Mouse (Mus musculus) midbrain, embryonic 16.5 days (tissue): ENCODE measurements around the gene Rsrc2. TPM values are rescaled to one million over a fixed set of nuclear protein-coding genes. Genes with fewer than 3 reads are reported as not detected.
"Not testable (repeated sequence)": the region's sequence is repeated elsewhere in the genome, so short reads cannot be mapped to it uniquely, and the experiment has no call there.

Source experiments
- ATAC-seq: fragments of 200-750 bp; cut with Nextera tagmentation; 2 replicates; pipeline ENCODE4 v1.8.0; 2017; ENCODE audit warnings: moderate TSS enrichment
- H3K27ac ChIP-seq: fragments of 300-500 bp; sonication (generic); 2 replicates; pipeline ENCODE4 v1.5.1; 2014; ENCODE audit warnings: mild to moderate bottlenecking, low read length, mixed read lengths
- H3K27me3 ChIP-seq: fragments of 300-500 bp; sonication (generic); 2 replicates; pipeline ENCODE4 v1.6.1; 2014; ENCODE audit warnings: low read depth, low read length, mixed read lengths; ENCODE audit not compliant: control insufficient read depth, insufficient read depth
- H3K36me3 ChIP-seq: fragments of 300-500 bp; sonication (generic); 2 replicates; pipeline ENCODE4 v1.6.1; 2014; ENCODE audit warnings: mild to moderate bottlenecking, low read length, moderate library complexity, mixed read lengths; ENCODE audit not compliant: control insufficient read depth, insufficient read depth
- H3K4me1 ChIP-seq: fragments of 300-500 bp; sonication (generic); 2 replicates; pipeline ENCODE4 v1.6.1; 2014; ENCODE audit warnings: mild to moderate bottlenecking, low read length, mixed read lengths; ENCODE audit not compliant: control insufficient read depth, insufficient read depth
- H3K4me2 ChIP-seq: fragments of 300-500 bp; sonication (generic); 2 replicates; pipeline ENCODE4 v1.6.1; 2014; ENCODE audit warnings: mild to moderate bottlenecking, low read length, mixed read lengths
- H3K4me3 ChIP-seq: fragments of 300-500 bp; sonication (generic); 2 replicates; pipeline ENCODE4 v1.5.1; 2014; ENCODE audit warnings: low read depth, mild to moderate bottlenecking, low read length, moderate library complexity, mixed read lengths
- H3K9ac ChIP-seq: fragments of 300-500 bp; sonication (generic); 2 replicates; pipeline ENCODE4 v1.6.1; 2014; ENCODE audit warnings: low read depth, low read length, mixed read lengths
- H3K9me3 ChIP-seq: fragments of 300-500 bp; sonication (generic); replicated peaks from 2 replicates; pipeline ENCODE4 v1.6.1; 2014; ENCODE audit warnings: mild to moderate bottlenecking, low read length, mixed read lengths; ENCODE audit not compliant: control insufficient read depth, poor library complexity, severe bottlenecking
- WGBS: fragments of 180-500 bp; shearing (Covaris S2); extraction: QIAGEN DNeasy Blood & Tissue Kit; methylation state at CpG from one replicate; pipeline ENCODE4 v1.1.7; 2014; 5-methylcytosine and 5-hydroxymethylcytosine counted together
- polyA plus RNA-seq: library from polyadenylated mRNA; unstranded; fragments of >200 nt; fragmentation: Nextera tagmentation; extraction: Ambion mirVana; gene quantifications from 2 replicates; pipeline ENCODE4 v1.2.1, GENCODE M21; 2015

Rsrc2 gene
- polyA plus RNA-seq, 1 experiment from 2014 or later = 124 TPM

DNA sequence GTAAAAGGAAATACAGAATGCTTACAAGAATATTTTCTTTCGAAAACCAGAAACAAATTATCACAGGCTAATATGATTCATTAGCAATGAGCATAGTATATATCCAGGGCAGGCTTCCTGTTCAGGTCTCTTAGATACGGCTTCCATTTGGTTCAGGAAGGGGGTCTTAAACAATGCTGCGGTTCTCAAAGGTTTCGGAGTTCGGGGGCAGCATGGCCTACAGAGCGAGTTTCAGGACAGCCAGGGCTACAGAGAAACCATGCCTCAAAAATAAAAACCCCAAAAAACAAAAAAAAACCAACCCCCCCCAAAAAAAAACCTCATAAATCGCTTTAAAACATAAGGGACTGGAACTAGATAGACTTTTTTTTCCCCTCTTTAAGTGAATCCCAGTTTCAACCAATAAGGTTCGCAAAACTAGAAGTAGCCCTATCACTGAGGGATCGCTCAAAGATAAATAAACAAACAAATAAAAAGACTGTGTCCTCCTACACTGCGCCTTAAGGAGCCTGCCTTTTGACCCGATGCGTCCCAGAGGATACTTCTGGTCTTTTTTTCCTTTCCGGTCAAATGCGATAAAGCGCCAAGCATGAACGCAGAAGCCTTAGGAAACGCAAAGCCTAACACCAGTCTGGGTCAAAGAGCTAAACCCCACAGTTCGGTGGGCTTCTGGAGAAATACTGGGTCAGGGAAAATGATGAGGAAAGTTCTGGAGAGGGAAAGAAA lies 712 bp downstream of the Rsrc2 start:
- Histone ChIP-seq H3K9me3 (no peaks in the 10 kb centered on the region), H3K4me1 (peaks cover 28% of the 10 kb centered on the region), H3K36me3 (peaks cover 9% of the 10 kb centered on the region), H3K27me3 (no peaks in the 10 kb centered on the region), H3K4me2 (peak overlapping the region; percentile 68), H3K9ac (peak overlapping the region; percentile 84), H3K4me3 (peak overlapping the region; percentile 76), H3K27ac (peak overlapping the region; percentile 98)
- under 1% methylated on average over 18 of the region's 18 CpGs for WGBS
- ATAC-seq = peak; percentile 2; the same call in 1 of the 2 replicates

DNA sequence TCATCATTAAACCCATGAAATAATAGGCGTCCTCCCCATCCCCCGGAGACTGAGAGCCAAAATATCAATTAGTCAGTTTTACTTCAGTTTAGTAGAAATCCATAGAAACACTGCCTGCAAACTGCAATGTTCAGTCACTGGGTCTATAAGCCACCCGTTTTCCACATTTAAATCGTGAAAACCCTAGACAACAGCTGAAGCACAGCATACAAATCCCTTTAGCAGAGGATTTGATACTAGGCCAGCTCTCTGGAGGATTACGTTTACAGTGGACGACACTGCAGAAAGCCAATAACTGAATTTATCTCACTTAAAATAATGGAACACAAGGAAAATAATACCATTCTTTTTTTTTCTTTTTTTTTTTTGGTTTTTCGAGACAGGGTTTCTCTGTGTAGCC lies 1.6 kb downstream of the Rsrc2 start:
- peak overlapping the region; percentile 68 for H3K4me2 ChIP-seq
- no peaks in the 10 kb centered on the region for H3K9me3 ChIP-seq
- peak overlapping the region; percentile 4 for H3K9ac ChIP-seq
- peaks cover 28% of the 10 kb centered on the region for H3K4me1 ChIP-seq
- 24% methylated on average over 7 of the region's 7 CpGs for WGBS
- H3K36me3 ChIP-seq = peaks cover 15% of the 10 kb centered on the region
- no peak for ATAC-seq
- H3K4me3 ChIP-seq = peak overlapping the region; percentile 76
- H3K27me3 ChIP-seq = no peaks in the 10 kb centered on the region
- no peak overlapping the region for H3K27ac ChIP-seq

DNA sequence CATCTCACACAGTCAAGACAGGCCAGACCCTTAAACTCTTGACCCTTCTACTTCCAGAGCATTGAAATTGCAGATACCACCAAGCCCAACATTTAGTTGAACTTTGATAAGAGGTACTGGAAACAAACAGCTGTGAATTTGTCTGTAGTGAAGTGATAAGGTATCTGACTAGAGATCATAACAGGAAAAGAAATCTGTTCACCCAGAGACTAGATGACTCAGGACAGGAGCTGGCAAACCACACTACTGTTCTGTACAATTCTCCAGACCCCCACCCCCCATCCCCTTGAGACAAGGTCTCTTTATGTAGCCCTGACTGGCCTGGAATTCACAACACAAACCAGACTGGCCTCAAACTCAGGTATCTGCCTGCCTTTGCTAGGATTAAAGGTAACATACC lies 3.0 kb downstream of the Rsrc2 start:
- Histone ChIP-seq H3K4me2 (peak overlapping the region; percentile 42), H3K4me1 (peaks cover 28% of the 10 kb centered on the region), H3K9me3 (no peaks in the 10 kb centered on the region), H3K36me3 (peaks cover 16% of the 10 kb centered on the region), H3K9ac (0 out of 2 replicates have a peak overlapping the region, but pooled peaks have one; percentile 10), H3K27ac (no peak overlapping the region), H3K4me3 (peak overlapping the region; percentile 12; the same call in 1 of the 2 replicates), H3K27me3 (no peaks in the 10 kb centered on the region)
- no peak for ATAC-seq

DNA sequence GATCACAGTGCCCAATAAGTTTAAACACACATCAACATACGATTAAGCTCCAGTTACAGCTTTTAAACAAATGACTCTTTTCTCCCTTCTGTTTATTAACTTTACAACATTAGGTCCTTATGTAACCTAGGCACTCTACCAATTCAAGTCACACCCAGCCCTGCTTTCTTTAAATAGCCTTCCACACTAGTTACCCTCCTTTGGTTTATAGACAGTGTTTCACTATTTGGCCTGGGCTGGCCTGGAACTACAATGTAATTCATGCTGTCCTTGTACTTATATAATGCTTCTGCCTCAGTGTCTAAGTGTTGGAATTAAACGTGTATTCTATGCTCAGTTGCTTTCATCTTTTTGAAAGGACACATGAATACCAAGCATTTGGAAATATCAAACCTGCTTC lies 4.9 kb downstream of the Rsrc2 start:
- no peak overlapping the region for H3K27ac ChIP-seq
- no peaks in the 10 kb centered on the region for H3K9me3 ChIP-seq
- H3K36me3 ChIP-seq = peaks cover 28% of the 10 kb centered on the region
- H3K4me1 ChIP-seq = peaks cover 25% of the 10 kb centered on the region
- no peak overlapping the region for H3K4me3 ChIP-seq
- H3K9ac ChIP-seq = no peak overlapping the region
- WGBS = 91% methylated on average over 2 of the region's 2 CpGs
- no peak for ATAC-seq
- H3K4me2 ChIP-seq = no peak overlapping the region
- H3K27me3 ChIP-seq = no peaks in the 10 kb centered on the region

DNA sequence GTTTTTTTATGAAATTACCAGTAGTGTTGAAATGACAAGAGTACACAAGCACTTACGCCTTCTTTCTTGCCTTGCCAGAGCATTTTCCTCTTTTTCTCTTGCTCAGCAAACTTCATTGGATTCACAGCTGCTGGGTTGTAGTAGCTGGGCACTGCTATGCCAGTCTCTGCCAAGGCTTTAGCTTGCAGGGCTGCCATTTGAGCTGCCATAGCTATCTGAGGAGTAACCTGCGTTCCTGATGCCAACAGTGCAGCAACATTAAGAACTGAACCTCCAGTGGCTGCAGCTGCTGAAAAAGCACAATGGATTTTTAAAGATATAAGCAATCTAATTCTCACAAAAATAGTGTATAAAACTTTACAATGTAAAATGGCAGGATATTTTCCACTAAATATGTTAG lies 18.2 kb downstream of the Rsrc2 start:
- no peaks in the 10 kb centered on the region for H3K27me3 ChIP-seq
- H3K36me3 ChIP-seq = peaks cover 43% of the 10 kb centered on the region
- ATAC-seq = no peak
- no peaks in the 10 kb centered on the region for H3K9me3 ChIP-seq
- no peaks in the 10 kb centered on the region for H3K4me1 ChIP-seq
- no peak overlapping the region for H3K4me3 ChIP-seq
- WGBS = 99% methylated on average over 2 of the region's 2 CpGs
- H3K27ac ChIP-seq = no peak overlapping the region
- no peak overlapping the region for H3K4me2 ChIP-seq
- no peak overlapping the region for H3K9ac ChIP-seq

DNA sequence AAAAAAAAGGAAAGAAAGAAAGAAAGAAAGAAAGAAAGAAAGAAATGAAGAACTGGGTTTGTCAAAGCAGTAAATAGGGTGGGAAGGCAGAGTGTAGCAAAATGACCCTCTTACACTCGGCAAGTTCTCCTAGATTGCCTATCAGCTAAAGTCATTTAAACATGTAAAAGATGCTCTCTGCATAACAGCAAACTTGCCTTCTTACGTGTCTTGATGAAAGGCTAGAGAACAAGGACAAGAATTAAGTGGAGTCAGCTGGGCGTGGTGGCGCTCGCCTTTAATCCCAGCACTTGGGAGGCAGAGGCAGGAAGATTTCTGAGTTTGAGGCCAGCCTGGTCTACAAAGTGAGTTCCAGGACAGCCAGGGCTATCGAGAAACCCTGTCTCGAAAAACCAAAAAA lies 25.4 kb downstream of the Rsrc2 start:
- not testable (repeated sequence) for H3K9ac ChIP-seq, H3K9me3 ChIP-seq, H3K36me3 ChIP-seq, H3K4me2 ChIP-seq, H3K27ac ChIP-seq, H3K27me3 ChIP-seq, ATAC-seq, H3K4me3 ChIP-seq
- WGBS = 92% methylated on average over 7 of the region's 7 CpGs
- H3K4me1 ChIP-seq = peaks cover 13% of the 10 kb centered on the region

DNA sequence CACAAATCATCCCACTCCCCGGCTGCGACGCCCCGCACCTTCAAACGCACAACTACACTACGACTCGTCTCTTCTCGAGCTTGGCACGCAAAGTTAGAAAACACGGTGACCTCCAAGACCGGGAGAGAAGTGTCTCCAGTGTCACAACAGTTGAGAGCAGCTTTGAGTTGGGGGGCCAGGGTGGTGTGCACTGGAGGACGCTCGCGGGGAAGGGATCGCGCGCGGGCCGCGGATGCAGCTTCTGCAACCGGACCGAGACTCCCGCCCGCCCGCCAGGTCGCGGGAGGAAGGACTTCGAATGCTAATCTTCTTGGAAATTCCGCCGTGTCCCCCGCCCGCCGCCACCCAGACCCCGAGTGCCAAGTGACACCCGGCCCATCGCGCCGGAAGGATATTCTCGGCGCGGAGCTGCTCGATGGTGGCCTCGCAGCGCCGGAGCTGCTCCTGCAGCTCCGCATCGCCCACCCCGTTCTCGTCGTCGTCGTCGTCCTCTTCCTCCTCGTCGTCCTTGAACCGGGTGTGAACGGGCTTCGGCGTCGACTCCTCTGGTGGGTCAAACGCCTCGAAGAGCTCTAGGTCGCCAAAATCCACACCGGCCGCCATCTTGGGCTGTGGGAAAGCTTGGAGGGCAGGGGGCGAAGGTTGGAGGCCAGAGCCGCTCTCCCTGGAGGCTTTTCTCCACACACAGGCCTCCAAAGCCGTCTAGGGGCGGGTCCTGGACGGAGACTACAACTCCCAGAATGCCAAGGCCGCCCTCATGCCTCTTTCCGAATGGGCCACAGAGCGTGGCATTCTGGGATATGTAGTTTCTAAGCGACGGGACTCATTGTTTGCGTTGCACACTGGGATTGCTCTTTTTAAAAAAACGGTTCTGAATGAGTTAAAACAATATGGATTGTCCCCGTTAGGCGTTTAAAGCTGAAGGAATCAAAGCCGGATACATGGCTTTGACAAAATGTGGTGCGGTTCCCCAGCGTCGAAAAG lies 28.6 kb downstream of the Rsrc2 start, which contains the start of gene Zcchc8:
Zcchc8 (minus strand) TSS at position 773 of the 984 bp plus-strand sequence.
- peak within 1 kb of the TSS; percentile 68 for H3K9ac ChIP-seq
- no peaks in the 10 kb centered on the region for H3K9me3 ChIP-seq
- ATAC-seq = peak; percentile 100
- H3K4me1 ChIP-seq = peaks cover 27% of the 10 kb centered on the region
- no peaks in the 10 kb centered on the region for H3K36me3 ChIP-seq
- H3K27ac ChIP-seq = peak within 1 kb of the TSS; percentile 92
- no peaks in the 10 kb centered on the region for H3K27me3 ChIP-seq
- H3K4me3 ChIP-seq = peak within 1 kb of the TSS; percentile 64
- WGBS = under 1% methylated on average over 82 of the region's 83 CpGs
- H3K4me2 ChIP-seq = peak within 1 kb of the TSS; percentile 93

DNA sequence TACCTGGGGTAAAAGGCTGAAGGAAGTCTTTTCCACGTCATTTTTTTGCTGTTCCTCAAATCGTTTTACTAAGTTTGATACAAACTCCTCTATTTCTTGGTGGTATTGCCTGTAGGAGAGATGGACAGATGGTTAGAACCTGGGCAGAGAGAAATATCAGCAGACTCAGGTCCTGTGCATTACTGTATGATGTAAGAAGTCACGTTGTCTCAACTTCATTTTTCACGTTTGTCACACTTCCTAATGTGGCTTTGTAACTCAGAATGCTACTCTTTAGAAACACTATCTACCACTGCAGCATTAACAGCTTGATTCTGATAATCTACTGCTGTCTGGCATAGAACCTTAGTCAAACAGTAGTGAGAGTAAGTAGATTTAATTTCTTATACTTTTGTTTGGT lies 34.6 kb downstream of the Rsrc2 start:
- Histone ChIP-seq H3K9ac (no peak overlapping the region), H3K27me3 (no peaks in the 10 kb centered on the region), H3K4me3 (no peak overlapping the region), H3K27ac (no peak overlapping the region), H3K36me3 (peaks cover 41% of the 10 kb centered on the region), H3K9me3 (no peaks in the 10 kb centered on the region), H3K4me2 (no peak overlapping the region), H3K4me1 (peaks cover 21% of the 10 kb centered on the region)
- WGBS = 94% methylated on average over 4 of the region's 4 CpGs
- no peak for ATAC-seq

DNA sequence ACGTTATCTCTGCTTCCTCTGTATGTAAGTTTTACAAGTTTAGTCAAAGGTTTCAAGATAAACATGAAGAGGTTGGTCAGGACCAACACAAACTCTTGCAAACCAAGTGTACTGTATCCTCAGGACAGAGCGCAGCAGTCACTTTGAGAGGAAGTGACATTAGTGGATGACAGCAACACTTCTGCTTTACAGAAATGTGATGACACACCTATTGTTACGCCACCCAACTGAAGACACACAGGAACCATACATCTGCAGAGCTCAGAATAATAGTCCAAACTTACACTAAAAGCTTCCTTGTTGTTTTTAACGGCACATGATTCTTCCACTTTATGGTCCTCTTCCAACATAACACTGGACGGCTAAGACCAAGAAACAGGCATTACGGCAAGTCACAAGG lies 35.4 kb downstream of the Rsrc2 start:
- Histone ChIP-seq H3K4me2 (no peak overlapping the region), H3K27me3 (no peaks in the 10 kb centered on the region), H3K9ac (no peak overlapping the region), H3K27ac (no peak overlapping the region), H3K4me1 (peaks cover 13% of the 10 kb centered on the region), H3K9me3 (no peaks in the 10 kb centered on the region), H3K36me3 (peaks cover 43% of the 10 kb centered on the region), H3K4me3 (no peak overlapping the region)
- no peak for ATAC-seq
- 96% methylated on average over 6 of the region's 6 CpGs for WGBS
